Mouse (Mus musculus): ENCODE measurements around the gene Rpl22.

Rpl22 gene

GRCm38 (mm10) chr4:152338419-152339292 lies 13.1 kb downstream of the Rpl22 start, which contains the start of gene Chd5:
Gene Chd5 (plus strand): TSS chr4:152338651.
- DNase-seq (ENCODE audit: low spot score in 2 of 2) = peak; percentile 65 to 69

- DNase-seq (ENCODE audit: low spot score in 2 of 2) = no peak
Measured at GRCm38 (mm10) chr4:152339293-152339790, 13.8 kb downstream of the Rpl22 start.

DNA sequence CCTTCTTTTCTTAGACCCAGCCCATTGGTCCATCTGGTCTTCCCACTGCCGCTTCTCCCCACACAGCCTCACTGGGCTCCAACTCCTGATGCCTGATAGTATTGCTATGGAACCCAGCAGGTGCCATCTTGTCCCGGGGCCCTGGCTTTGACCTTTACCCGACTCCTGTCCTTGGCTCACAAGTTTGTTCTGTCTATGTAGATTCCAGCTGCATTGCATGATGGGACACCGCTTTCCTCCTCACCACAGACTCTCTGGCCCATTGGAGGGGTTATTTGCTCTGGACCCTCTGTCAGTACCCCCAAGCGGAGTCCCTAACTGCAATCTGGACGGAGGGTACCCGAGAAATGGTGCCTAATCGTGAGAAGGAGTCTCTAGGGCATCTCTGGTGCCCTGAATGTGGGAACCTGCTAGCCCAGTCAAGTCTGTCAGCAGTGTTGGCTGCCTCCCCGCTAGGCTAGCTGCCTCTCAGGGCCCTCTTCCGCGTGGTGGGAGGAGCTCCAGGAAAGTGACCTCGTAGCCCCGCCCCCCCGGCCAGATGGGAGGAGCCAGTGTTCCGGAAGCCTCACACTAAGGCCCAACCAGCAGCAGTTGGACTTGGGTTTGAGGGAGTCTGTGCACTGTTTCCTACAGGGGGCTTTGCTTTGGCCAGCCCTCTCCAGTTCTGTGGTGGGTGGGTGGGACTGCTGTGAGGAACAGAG lies 15.2 kb downstream of the Rpl22 start:
- DNase-seq (ENCODE audit: low spot score in 2 of 2) = no peak

DNA sequence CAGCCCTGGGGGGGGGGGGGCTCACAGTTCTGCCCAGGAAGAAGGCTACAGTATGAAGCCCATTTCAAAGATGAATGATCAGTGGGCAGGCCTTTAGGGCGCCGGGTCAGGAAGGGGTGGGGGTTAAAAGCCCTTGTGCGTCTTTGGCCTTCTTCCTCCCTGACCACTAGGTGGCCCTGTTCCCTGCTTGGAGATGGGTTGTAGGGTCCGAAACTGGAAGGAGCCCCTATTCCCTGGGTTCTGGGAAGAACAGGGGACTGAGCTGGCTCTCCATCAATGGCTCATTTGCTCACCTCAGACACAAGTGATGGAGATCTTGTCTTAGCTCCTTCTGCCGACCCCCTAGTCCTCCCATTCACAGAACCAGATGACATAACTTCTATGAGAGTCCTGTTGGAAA lies 17.8 kb downstream of the Rpl22 start:
- DNase-seq (ENCODE audit: low spot score in 2 of 2) = no peak

DNA sequence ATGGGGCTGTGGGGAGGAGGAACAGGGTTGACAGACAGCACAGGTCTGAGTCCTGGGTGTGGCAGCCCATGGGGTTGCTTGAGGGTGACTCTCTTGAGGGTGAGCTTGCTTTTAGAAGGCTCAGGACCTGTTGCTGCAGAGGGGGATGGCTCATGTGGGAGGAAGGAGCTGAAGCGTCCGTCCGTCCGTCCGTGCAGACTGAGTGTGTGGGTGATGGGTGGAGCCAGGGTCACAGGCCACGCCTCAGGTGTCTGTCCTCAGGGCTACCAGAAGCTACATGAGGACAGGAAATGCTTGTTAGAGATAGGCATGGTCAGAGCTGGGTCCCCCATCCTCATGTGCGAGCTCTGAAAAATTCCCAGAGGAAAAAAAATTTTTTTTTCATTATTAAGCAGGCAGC lies 19.1 kb downstream of the Rpl22 start:
- DNase-seq (ENCODE audit: low spot score in 2 of 2) = no peak

DNA sequence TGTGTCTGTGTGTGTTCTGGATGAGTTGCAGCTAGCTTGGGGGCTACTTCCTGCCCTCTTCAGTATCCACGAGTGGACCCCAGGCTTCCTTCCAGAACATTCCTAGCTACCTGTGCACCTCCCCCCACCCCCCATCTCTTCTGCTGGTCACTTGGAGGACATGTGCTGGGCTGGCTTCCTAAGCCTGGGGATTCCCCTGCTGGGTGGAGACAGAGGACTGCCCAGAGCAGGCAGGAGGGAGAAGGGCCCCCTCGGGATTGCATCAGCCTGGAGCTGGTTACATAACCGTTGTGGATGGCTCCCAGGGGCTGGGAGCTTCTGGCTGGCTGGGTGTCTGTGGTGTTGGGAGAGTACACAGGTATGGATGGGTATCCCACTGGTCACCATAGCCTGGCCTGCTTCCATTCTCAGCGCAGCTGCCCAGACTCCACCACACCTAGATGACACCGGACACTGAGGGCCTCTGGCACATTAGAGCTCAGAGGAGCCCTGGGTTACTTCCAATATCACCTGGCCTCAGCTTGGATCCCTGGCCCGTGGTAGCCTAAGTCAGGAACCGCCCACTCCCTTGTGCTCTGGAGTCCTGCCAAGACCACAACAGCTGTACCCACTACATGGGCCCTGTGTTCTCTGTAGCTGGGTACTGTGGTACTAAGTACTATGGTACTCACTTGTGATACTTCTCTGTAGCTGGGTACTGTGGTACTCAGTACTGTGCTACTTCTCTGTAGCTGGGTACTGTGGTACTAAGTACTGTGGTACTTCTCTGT lies 19.8 kb downstream of the Rpl22 start:
- DNase-seq (ENCODE audit: low spot score in 2 of 2) = peak; percentile 57 to 68

GRCm38 (mm10) chr4:152349837-152350381 lies 24.4 kb downstream of the Rpl22 start:
- DNase-seq (ENCODE audit: low spot score in 2 of 2) = peak; percentile 69 to 89

GRCm38 (mm10) chr4:152350722-152351421 lies 25.3 kb downstream of the Rpl22 start:
- DNase-seq (ENCODE audit: low spot score in 2 of 2) = peak; percentile 49 to 60

GRCm38 (mm10) chr4:152351422-152352305 lies 26.1 kb downstream of the Rpl22 start:
- DNase-seq (ENCODE audit: low spot score in 2 of 2) = peak in 1 of 2 experiments; percentile 46

GRCm38 (mm10) chr4:152353886-152354637 lies 28.5 kb downstream of the Rpl22 start:
- no peak for DNase-seq (ENCODE audit: low spot score in 2 of 2)

GRCm38 (mm10) chr4:152355672-152356071 lies 30.1 kb downstream of the Rpl22 start:
- no peak for DNase-seq (ENCODE audit: low spot score in 2 of 2)

DNA sequence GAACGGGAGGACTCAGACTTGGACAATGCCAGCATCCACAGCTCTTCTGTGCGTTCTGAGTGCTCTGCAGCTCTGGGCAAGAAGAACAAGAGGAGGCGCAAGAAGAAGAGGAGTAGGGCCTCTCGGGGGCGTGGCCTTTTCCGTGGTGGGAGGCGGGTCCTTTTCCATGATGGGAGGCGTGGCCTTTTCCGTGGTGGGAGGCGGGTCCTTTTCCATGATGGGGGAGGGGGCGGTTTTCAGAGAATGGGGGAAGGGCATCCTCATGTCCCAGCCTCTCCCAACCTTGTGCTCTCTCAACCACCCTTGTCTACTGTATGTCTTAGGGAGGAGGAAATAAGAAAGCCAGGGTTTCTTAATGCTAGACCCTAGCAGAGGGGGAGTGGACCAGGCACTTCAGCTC lies 34.2 kb downstream of the Rpl22 start:
- no peak for DNase-seq (ENCODE audit: low spot score in 2 of 2)

- no peak for DNase-seq (ENCODE audit: low spot score in 2 of 2)
Measured at GRCm38 (mm10) chr4:152360855-152361254, 35.3 kb downstream of the Rpl22 start.

DNA sequence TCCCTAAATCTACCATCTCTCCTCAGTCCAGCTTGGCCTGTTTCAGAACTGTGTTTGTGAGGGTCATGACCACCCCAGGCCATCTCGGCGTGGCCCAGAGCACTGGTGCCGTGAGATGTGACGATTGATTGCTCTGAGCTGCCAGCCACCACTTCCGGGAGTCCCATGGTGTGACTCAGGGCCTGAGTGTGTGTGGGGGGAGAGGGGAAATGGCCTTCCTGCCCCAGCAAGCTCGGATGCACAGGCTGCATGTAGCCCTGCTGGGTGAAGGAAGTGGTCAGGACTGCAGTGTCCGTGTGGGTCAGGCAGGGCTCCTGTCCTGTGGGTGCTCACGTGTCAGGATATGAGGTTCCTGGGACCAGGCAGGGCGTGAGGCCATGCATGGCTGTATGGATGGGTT lies 36.6 kb downstream of the Rpl22 start:
- DNase-seq (ENCODE audit: low spot score in 2 of 2) = no peak

DNA sequence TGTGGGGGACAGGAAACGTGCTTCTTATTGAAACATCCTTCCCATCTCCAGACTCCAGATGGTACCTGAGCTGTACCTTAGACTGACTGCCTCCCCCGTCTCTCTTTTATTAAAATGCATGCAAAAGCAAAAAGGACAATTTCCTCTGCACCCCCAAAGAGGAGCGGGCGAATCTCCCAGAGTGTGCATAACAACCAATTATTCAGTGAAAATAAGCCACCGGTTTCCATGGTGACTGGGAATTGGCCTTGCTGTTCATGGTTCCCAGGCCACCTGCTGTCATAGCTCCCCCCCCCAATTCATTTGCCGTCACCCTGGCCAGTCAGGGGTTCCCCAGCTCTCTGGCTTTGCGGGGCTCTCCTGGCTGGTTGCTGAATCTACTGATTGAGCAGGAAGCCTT lies 39.7 kb downstream of the Rpl22 start:
- no peak for DNase-seq (ENCODE audit: low spot score in 2 of 2)

DNA sequence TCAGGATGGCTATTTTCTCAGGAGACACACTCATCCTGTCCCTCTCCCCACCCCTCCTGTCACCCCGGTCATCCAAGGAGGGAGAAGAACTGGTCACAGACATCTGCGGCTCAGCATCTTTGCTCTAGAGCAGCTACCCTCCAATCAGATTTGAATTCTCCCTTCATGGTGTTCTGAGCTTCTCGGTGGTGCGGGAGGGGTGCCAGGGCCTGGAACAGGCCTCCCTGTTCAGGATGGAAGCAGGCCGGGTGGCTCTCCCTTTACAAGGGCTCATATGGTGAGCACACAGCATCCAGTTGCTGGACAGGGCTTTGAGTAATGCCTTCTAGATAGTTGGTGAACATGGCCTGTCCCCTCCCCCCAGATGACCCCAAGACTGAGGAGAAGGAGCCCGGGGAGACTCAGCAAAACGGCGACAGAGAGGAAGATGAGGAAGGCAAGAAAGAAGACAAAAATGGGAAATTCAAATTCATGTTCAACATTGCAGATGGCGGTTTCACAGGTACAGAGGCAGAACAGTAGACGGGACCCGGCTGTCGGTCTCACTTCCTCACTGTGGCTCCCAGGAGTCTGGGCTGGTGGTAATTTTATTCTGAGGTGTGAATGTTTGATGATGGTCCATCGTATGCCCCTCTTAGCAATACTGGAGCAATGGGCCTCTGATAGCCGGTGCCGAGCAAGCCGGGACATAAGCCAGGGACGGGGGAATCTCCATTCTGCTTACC lies 57.1 kb downstream of the Rpl22 start:
- no peak for DNase-seq (ENCODE audit: low spot score in 2 of 2)

All from right cerebral cortex, postnatal 36 days (tissue).